Mouse (Mus musculus) heart, embryonic 16.5 days (tissue): Measurements from ENCODE around the gene Klhl13. TPM values are rescaled to one million over a fixed set of nuclear protein-coding genes. Genes with fewer than 3 reads are reported as not detected.

ENCODE experiments used
- ATAC-seq: fragments of 200-750 bp; cut with Nextera tagmentation; replicated peaks from 2 replicates; pipeline ENCODE4 v1.8.0; 2017; ENCODE audit warnings: moderate number of reproducible peaks; ENCODE audit not compliant: insufficient read depth, low FRiP score; ENCODE audit errors: extremely low read depth
- H3K27ac ChIP-seq: fragments of 300-500 bp; sonication (generic); 2 replicates; pipeline ENCODE4 v1.5.1; 2014; ENCODE audit warnings: mild to moderate bottlenecking, low read length, control low read depth, moderate library complexity
- H3K27me3 ChIP-seq: fragments of 300-500 bp; sonication (generic); 2 replicates; pipeline ENCODE4 v1.6.1; 2014; ENCODE audit warnings: low read length, mixed read lengths; ENCODE audit not compliant: control insufficient read depth, insufficient read depth
- H3K36me3 ChIP-seq: fragments of 300-500 bp; sonication (generic); 2 replicates; pipeline ENCODE4 v1.6.1; 2014; ENCODE audit not compliant: control insufficient read depth, insufficient read depth
- H3K4me1 ChIP-seq: fragments of 300-500 bp; sonication (generic); 2 replicates; pipeline ENCODE4 v1.6.1; 2014; ENCODE audit warnings: low read length, mixed read lengths; ENCODE audit not compliant: control insufficient read depth, insufficient read depth
- H3K4me2 ChIP-seq: fragments of 300-500 bp; sonication (generic); 2 replicates; pipeline ENCODE4 v1.6.1; 2014; ENCODE audit warnings: low read depth, mild to moderate bottlenecking, control low read depth, low read length
- H3K4me3 ChIP-seq: fragments of 300-500 bp; sonication (generic); 2 replicates; pipeline ENCODE4 v1.5.1; 2014; ENCODE audit warnings: mild to moderate bottlenecking, control low read depth, low read length
- H3K9ac ChIP-seq: fragments of 300-500 bp; sonication (generic); 2 replicates; pipeline ENCODE4 v1.6.1; 2014; ENCODE audit warnings: low read length, control low read depth
- H3K9me3 ChIP-seq: fragments of 300-500 bp; sonication (generic); replicated peaks from 2 replicates; pipeline ENCODE4 v1.6.1; 2016; ENCODE audit warnings: low read length; ENCODE audit not compliant: control insufficient read depth
- WGBS: fragments of 180-500 bp; shearing (Covaris S2); extraction: QIAGEN DNeasy Blood & Tissue Kit; methylation state at CpG from one replicate; pipeline ENCODE4 v1.1.7; 2014; 5-methylcytosine and 5-hydroxymethylcytosine counted together
- polyA plus RNA-seq: library from polyadenylated mRNA; unstranded; fragments of >200 nt; fragmentation: Nextera tagmentation; extraction: Ambion mirVana; gene quantifications from 2 replicates; pipeline ENCODE4 v1.2.1, GENCODE M21; 2015

Klhl13 gene
- polyA plus RNA-seq, 1 experiment from 2014 or later: 79.9 TPM

GRCm38 (mm10) chrX:23295952-23296598 is 68.8 kb downstream of the Klhl13 start:
- Histone ChIP-seq H3K27ac (no peak overlapping the region), H3K4me2 (no peak overlapping the region), H3K36me3 (no peaks in the 10 kb centered on the region; the same call in 1 of the 2 replicates), H3K27me3 (no peaks in the 10 kb centered on the region), H3K4me1 (no peaks in the 10 kb centered on the region), H3K9me3 (no peaks in the 10 kb centered on the region), H3K4me3 (no peak overlapping the region), H3K9ac (no peak overlapping the region)
- ATAC-seq: no peak
- 32% methylated on average over 5 of the region's 5 CpGs for WGBS

- H3K9me3 ChIP-seq: no peaks in the 10 kb centered on the region
- WGBS: 35% methylated on average over 10 of the region's 10 CpGs
- H3K4me3 ChIP-seq: peak overlapping the region; percentile 26
- H3K4me2 ChIP-seq: peak overlapping the region; percentile 52
- ATAC-seq: no peak
- no peak overlapping the region; the same call in 1 of the 2 replicates for H3K9ac ChIP-seq
- H3K4me1 ChIP-seq: no peaks in the 10 kb centered on the region
- H3K27me3 ChIP-seq: no peaks in the 10 kb centered on the region
- no peaks in the 10 kb centered on the region for H3K36me3 ChIP-seq
- peak overlapping the region; percentile 18; the same call in 1 of the 2 replicates for H3K27ac ChIP-seq
Measured at GRCm38 (mm10) chrX:23285442-23285817, 79.5 kb downstream of the Klhl13 start.

GRCm38 (mm10) chrX:23284530-23285441 is 80.1 kb downstream of the Klhl13 start:
- H3K4me2 ChIP-seq: peak overlapping the region; percentile 52
- ATAC-seq: no peak
- peak overlapping the region; percentile 18; the same call in 1 of the 2 replicates for H3K27ac ChIP-seq
- H3K27me3 ChIP-seq: no peaks in the 10 kb centered on the region
- H3K9me3 ChIP-seq: no peaks in the 10 kb centered on the region
- H3K9ac ChIP-seq: no peak overlapping the region; the same call in 1 of the 2 replicates
- H3K4me3 ChIP-seq: peak overlapping the region; percentile 33
- WGBS: 52% methylated on average over 11 of the region's 11 CpGs
- H3K36me3 ChIP-seq: no peaks in the 10 kb centered on the region
- no peaks in the 10 kb centered on the region for H3K4me1 ChIP-seq

- Histone ChIP-seq H3K4me2 (no peak overlapping the region), H3K4me1 (no peaks in the 10 kb centered on the region), H3K27ac (no peak overlapping the region), H3K27me3 (no peaks in the 10 kb centered on the region), H3K36me3 (no peaks in the 10 kb centered on the region), H3K4me3 (no peak overlapping the region), H3K9me3 (no peaks in the 10 kb centered on the region), H3K9ac (no peak overlapping the region)
- peak; percentile 52; the same call in 1 of the 2 replicates for ATAC-seq
- WGBS: 45% methylated on average over 1 of the region's 1 CpGs
Measured at GRCm38 (mm10) chrX:23267601-23268000, 97.3 kb downstream of the Klhl13 start.

GRCm38 (mm10) chrX:23248752-23249151 is 116.1 kb downstream of the Klhl13 start:
- H3K36me3 ChIP-seq: 0 out of 2 replicates have a peak, but pooled peaks cover 2% of the 10 kb centered on the region
- H3K9ac ChIP-seq: no peak overlapping the region
- no peak overlapping the region for H3K27ac ChIP-seq
- ATAC-seq: no peak
- H3K4me2 ChIP-seq: no peak overlapping the region
- no peaks in the 10 kb centered on the region for H3K4me1 ChIP-seq
- H3K9me3 ChIP-seq: no peaks in the 10 kb centered on the region
- H3K27me3 ChIP-seq: no peaks in the 10 kb centered on the region
- no peak overlapping the region for H3K4me3 ChIP-seq
